Mouse (Mus musculus) olfactory bulb, adult 2 months (tissue): ENCODE measurements around the gene RPS10-NUDT3.
"Not testable (repeated sequence)": the region's sequence is repeated elsewhere in the genome, so short reads cannot be mapped to it uniquely, and the experiment has no call there.

ENCODE experiments used
- CTCF ChIP-seq: fragments of 200-500 bp; IDR thresholded peaks from 2 replicates; pipeline ENCODE4 v1.5.1; 2012; ENCODE audit warnings: low read depth, mild to moderate bottlenecking, low read length, moderate library complexity; ENCODE audit not compliant: insufficient read depth
- POLR2A ChIP-seq: fragments of 200-500 bp; IDR thresholded peaks from 2 replicates; pipeline ENCODE4 v1.6.1; 2012; ENCODE audit warnings: mild to moderate bottlenecking, low read depth, low read length, moderate library complexity; ENCODE audit not compliant: insufficient read depth

DNA sequence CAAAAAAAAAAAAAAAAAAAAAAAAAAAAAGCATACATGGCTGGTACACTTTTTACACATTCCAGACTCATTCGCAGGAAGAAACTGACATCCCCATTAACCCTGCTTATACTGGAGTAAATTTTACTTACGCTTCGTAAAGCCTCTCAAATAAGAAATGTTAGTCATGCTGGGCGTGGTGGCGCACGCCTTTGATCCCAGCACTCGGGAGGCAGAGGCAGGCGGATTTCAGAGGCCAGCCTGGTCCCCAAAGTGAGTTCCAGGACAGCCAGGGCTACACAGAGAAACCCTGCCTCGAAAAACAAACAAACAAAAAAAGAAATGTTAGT is 517 bp upstream of the RPS10-NUDT3 start:
- TF ChIP-seq CTCF, POLR2A: not testable (repeated sequence)
